Mouse (Mus musculus) lung, postnatal 4 days (tissue): ENCODE measurements around the gene Sik1.
A peak's percentile ranks its signal among the peaks of the same experiment; 100 is the strongest.
"Not testable (repeated sequence)": the region's sequence is repeated elsewhere in the genome, so short reads cannot be mapped to it uniquely, and the experiment has no call there.

Source experiments
- DNase-seq, 2 experiments: peaks; one replicate each; pipeline ENCODE4 v3.0.0; 2021

Sik1 gene

DNA sequence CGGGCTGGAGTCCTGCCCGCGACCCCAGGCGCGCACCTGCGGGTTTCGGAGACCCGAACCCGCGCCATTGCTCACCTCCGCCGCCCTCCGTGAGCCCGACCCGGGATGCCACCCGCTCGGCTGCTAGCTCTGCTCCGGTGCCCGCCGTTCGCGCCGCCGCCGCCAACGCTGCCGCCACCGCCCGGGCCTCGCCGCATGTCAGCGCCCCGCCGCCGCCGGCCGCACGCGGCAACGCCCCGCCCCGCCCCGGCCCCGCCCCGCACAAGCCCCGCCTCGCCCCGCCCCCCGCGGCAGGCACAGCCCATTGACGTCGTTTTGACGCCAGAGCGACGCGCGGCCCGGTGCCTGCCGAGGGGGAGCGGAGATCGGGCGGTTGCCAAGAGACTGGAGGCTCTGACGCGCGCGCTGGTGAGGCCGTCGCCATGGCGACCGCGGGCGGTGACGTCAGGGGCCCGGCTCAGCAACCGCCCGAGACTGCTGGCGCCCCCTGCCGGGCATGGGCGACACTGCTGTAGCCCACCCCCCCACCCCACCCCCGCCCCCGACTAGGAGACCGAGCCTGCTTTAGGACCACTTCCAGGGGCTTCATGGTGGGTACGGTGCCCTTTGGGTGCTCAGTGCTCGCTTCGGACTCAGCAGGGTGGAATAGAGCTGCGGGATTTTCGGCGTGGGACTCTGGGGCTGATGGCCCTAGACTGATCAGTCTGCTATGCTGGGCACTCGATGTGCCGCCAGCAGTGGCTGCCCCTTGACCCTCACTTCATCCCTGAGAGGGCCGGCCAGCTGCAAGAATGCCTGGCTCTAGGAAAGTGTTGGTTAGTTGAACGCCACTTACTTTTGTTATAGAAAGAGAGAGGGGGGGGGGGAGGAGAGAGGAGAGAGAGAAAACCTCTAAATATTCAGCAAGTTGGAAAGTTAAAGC is at the start of gene Sik1:
Gene Sik1 (minus strand): TSS at position 208 of the 922 bp plus-strand sequence.
- peak; percentile 99 for DNase-seq

- DNase-seq = no peak
Measured at GRCm38 (mm10) chr17:31905201-31905790, 49.7 kb upstream of the Sik1 start.

DNA sequence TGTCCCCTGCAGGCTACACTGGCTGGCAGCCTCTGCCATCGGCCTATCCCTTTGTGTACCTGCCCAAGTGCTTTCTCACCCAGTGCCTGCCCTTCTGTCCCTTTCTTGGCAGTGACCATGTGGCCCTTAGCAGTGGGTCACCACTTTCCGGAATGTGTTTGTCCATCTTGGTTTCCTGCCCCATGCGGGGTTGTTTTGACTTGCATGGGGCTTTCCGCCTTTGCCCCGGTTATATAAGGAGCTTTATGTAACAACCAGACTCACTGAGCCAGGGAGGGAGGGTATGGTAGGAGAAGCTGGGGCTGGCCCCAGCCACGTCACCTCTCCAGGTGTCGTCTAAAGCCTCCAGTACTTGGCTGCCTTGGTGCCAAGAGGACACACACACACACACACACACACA is 48.4 kb upstream of the Sik1 start:
- DNase-seq = peak in 1 of 2 experiments; percentile 64

GRCm38 (mm10) chr17:31902630-31903198 is 47.1 kb upstream of the Sik1 start:
- peak in 1 of 2 experiments; percentile 33 for DNase-seq

DNA sequence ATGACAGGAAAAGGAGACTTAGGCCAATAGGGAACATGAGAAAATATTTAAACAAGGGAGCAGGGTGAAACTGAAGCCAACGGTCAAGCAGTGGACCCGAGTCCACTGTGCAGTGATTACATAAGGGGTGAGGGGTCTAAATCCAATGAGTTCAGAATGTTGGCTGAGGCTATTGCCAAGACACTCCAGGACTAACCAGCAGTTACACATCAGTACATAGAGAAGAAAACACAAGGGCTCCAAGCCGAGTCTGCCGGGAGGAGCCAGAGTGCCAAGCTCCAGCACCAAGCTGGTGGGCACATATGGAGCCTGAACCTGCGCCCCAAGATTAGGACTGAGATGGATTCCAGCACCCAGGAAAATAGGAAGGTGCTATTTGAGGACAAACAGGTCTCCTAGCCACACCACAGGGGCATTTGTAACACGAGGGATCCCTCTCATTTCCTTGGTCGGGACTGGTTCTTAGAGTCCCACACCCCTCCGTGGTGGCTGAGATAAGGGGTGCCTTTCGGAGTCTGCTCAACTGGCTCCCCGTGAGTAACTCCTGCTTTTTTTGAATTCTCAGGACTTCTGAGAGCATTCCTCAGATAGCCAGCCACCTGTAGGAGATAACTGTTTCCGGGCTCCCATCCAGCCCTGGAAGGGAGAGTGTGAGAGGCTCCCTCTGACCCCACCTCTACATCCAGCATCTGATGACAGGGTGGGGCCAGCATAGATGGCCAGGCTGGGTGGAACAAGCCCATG is 46.0 kb upstream of the Sik1 start:
- DNase-seq = peak; percentile 56 to 83

DNA sequence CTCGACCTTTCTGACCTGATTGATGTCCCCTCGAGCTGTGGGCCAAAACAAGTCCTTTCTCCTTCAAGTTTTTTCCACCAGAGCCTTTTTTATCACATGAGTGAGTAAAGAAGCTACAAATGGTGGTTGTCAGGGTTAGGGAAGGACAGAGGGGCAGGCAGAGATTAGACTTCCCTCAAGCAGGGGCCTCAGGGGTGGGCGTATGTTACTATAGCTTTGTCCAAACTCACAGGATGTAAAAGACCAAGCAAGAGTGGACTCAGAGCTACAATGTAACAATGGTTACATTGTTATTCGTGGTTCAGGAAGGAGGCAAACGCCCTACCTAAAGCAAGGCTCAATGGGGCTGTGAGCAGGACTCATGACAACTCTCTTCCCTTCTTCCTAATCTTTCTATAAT is 43.3 kb upstream of the Sik1 start:
- DNase-seq = no peak

- DNase-seq = peak; percentile 72 to 93
Measured at GRCm38 (mm10) chr17:31897186-31897793, 41.7 kb upstream of the Sik1 start.

GRCm38 (mm10) chr17:31896751-31897150 is 41.1 kb upstream of the Sik1 start:
- DNase-seq = peak in 1 of 2 experiments; percentile 67

DNA sequence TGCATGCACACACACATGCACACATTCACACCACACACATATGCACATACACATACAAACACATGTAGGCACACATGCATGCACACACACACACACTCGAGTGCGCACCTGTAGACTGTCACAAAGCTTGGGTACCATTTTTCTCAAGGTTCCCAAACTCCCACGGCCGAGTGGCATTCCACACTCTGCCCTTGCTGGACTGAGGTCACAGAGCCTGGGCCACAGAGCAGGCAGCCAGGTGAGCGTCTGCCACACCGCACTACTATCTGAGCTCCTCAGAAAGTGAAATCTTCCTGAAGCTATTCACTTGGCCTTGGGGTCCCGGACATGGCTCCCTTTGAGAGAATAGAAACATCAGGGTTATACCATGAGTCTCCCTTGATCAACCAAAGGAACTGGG is 40.7 kb upstream of the Sik1 start:
- peak in 1 of 2 experiments; percentile 28 for DNase-seq

GRCm38 (mm10) chr17:31893371-31894060 is 37.9 kb upstream of the Sik1 start:
- peak in 1 of 2 experiments; percentile 19 for DNase-seq

GRCm38 (mm10) chr17:31892750-31893149 is 37.1 kb upstream of the Sik1 start:
- DNase-seq = peak; percentile 83 to 93

DNA sequence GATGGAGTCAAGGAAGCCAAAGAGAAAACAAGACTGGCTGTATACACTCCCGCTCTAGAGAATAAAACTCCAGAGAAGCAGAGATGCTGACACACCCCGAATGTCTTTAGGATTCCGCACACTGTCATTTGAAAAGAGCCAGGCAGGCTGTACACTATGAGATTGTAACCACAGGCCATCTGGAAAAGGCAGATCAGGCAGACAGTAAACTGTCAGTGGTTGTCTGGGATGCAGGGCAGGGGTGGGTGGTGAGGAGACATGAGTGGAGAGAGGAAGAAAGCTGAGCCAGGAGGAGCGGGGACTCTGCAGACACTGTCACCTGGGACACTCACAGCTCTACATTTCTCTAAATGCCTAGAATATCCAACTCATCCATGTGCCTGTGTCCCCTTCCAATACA is 36.3 kb upstream of the Sik1 start:
- DNase-seq = peak in 1 of 2 experiments; percentile 33

DNA sequence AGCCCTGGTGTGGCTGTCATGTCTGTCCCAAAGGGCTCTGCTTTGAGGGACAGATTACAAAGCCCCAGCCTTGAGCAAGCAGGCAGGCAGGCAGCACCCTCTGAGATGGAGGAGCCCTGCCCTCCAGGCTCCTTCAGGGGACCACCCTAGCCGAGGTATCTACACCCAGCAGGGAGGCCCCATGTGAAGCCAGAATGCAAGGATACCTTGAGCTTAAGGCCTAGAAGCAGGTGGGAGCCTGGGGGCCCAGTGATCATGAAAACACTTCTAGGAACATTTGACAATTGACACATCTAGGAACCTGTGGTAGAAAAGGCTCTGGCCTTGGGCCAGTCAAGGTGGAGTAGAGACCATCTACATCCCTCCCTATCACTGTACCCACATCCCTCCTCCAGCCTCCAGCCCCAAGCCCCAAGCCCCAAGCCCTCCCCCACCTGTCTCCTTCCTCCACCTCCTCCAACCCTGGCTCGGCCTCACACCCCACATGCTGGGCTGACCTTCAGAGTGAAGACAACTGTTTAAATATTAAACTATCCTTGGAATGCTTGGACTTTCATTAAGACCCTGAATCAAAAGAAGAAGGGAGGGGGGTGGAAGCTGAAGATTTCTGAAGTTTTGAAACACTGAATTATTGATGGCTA is 34.8 kb upstream of the Sik1 start:
- DNase-seq = peak in 1 of 2 experiments; percentile 31

- peak; percentile 73 to 90 for DNase-seq
Measured at GRCm38 (mm10) chr17:31889446-31890201, 34.0 kb upstream of the Sik1 start.

GRCm38 (mm10) chr17:31888540-31888939 is 32.9 kb upstream of the Sik1 start:
- peak in 1 of 2 experiments; percentile 31 for DNase-seq

GRCm38 (mm10) chr17:31884676-31885075 is 29.1 kb upstream of the Sik1 start:
- not testable (repeated sequence) for DNase-seq

- peak in 1 of 2 experiments; percentile 22 for DNase-seq
Measured at GRCm38 (mm10) chr17:31879406-31879805, 23.8 kb upstream of the Sik1 start.

GRCm38 (mm10) chr17:31877650-31878141 is 22.1 kb upstream of the Sik1 start:
- peak in 1 of 2 experiments; percentile 56 for DNase-seq

DNA sequence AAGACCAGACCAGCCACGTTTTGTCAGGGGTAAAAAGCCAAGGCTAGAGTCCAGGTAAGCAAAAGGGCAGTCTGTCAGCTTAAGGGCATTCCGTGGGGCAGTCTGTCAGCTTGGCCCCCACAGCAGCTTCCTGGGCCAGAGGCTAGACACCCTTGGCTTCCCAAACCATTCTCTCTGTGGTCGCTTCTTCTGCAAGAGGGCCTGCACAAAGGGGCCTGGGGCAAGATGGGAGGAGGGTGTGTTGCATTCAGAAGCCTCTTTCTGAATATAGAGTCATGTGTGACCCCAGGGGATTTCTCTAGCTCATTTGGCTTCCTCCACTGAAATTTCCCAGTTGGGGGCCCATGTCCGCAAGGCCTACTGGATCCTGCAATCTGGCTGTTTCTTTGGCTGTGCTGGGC is 21.6 kb upstream of the Sik1 start:
- no peak for DNase-seq

DNA sequence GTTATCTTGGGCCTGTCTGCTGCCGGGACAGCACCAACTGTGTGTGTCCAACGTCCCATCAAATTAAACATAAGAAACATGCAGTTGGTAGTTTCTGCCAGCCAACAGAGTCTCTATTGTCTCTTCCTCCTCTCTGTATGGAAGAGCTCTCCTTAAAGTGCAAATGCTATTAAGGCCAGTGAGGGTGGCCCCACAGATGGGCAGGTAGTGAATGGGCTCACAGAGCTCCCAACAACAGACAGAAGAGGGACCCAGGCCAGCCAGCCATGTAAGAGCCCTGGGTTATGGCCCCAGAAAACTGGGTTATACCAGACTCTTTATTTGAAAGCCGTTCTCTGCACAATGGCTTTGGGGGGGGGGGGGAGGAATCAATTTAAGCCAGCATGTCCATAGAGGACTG is 21.2 kb upstream of the Sik1 start:
- DNase-seq = no peak
